Mouse (Mus musculus) CH12.LX (cell line): ENCODE measurements around the gene Ppp1cc.

ENCODE experiments used
- BHLHE40 ChIP-seq: IDR thresholded peaks from 2 replicates; pipeline ENCODE4 v1.6.1; 2011; ENCODE audit warnings: mild to moderate bottlenecking, low read depth, low read length, improper control_type of control experiment
- CTCF ChIP-seq, 2 experiments: IDR thresholded peaks in 1 of 2; conservative IDR thresholded peaks in 1 of 2; 2 replicates each; pipeline ENCODE4 v1.5.1; 2011 to 2012; ENCODE audit warnings: low read depth in 2 of 2, low read length in 2 of 2, improper control_type of control experiment in 1 of 2, inconsistent platforms in 1 of 2, mild to moderate bottlenecking in 1 of 2, moderate library complexity in 1 of 2
- E2F4 ChIP-seq: IDR thresholded peaks from 2 replicates; pipeline ENCODE4 v1.6.1; 2011; ENCODE audit warnings: low read depth, low read length, improper control_type of control experiment; ENCODE audit not compliant: insufficient replicate concordance
- EP300 ChIP-seq: IDR thresholded peaks from 2 replicates; pipeline ENCODE4 v1.6.1; 2011; ENCODE audit warnings: low read length, improper control_type of control experiment
- MAZ ChIP-seq: IDR thresholded peaks from 2 replicates; pipeline ENCODE4 v1.6.1; 2012; ENCODE audit warnings: low read depth, mild to moderate bottlenecking, inconsistent platforms, low read length, improper control_type of control experiment, moderate library complexity
- MXI1 ChIP-seq: IDR thresholded peaks from 2 replicates; pipeline ENCODE4 v1.6.1; 2011; ENCODE audit warnings: mild to moderate bottlenecking, low read depth, low read length, improper control_type of control experiment
- PAX5 ChIP-seq: IDR thresholded peaks from 2 replicates; pipeline ENCODE4 v1.6.1; 2012; ENCODE audit warnings: low read length, inconsistent platforms, mixed read lengths
- USF1 ChIP-seq: IDR thresholded peaks from 2 replicates; pipeline ENCODE4 v1.6.1; 2014; ENCODE audit warnings: low read depth, mild to moderate bottlenecking, inconsistent platforms, low read length, improper control_type of control experiment
- ZMIZ1 ChIP-seq: IDR thresholded peaks from 2 replicates; pipeline ENCODE4 v1.6.1; 2012; ENCODE audit warnings: low read depth, mild to moderate bottlenecking, inconsistent platforms, low read length, improper control_type of control experiment
- ZNF384 ChIP-seq: IDR thresholded peaks from 2 replicates; pipeline ENCODE4 v1.6.1; 2012; ENCODE audit warnings: low read depth, low read length, improper control_type of control experiment, inconsistent platforms

- TF ChIP-seq ZMIZ1 (no peak), MXI1 (no peak), EP300 (no peak), E2F4 (no peak), PAX5 (no peak), ZNF384 (no peak), USF1 (no peak), CTCF (conservative IDR thresholded peaks at IDR 0.05 in 1 of 2, IDR thresholded peaks at IDR 0.05 in 1 of 2; ENCODE audit: low read depth in 2 of 2, low read length in 2 of 2) (no peak), MAZ (no peak), BHLHE40 (no peak)
Observed at GRCm38 (mm10) chr5:122164011-122164410, 5.9 kb downstream of the Ppp1cc start.
